Mouse (Mus musculus) cortical plate, adult 2 months (tissue): ENCODE results near the gene Cd300lf.

Experiments
- CTCF ChIP-seq: fragments of 200-500 bp; IDR thresholded peaks from 2 replicates; pipeline ENCODE4 v1.5.1; 2011; ENCODE audit warnings: mild to moderate bottlenecking, control low read depth, low read length; ENCODE audit not compliant: insufficient read depth; ENCODE audit errors: extremely low read depth
- POLR2A ChIP-seq: fragments of 200-500 bp; IDR thresholded peaks from 2 replicates; pipeline ENCODE4 v1.6.1; 2011; ENCODE audit warnings: mild to moderate bottlenecking, low read length, control low read depth; ENCODE audit not compliant: insufficient read depth; ENCODE audit errors: extremely low read depth

- TF ChIP-seq CTCF: no peak
- no peak for TF ChIP-seq POLR2A
Measured at GRCm38 (mm10) chr11:115178766-115179165, 45.0 kb upstream of the Cd300lf start.
